Mouse (Mus musculus) liver, postnatal 0 days (tissue): ENCODE data around the gene Mgst2.

ENCODE experiments used
- CTCF ChIP-seq: sonication (generic); IDR thresholded peaks from 2 replicates; pipeline ENCODE4 v1.5.1; 2016; ENCODE audit warnings: antibody characterized with exemption, low read depth
- EP300 ChIP-seq: IDR thresholded peaks from 2 replicates; pipeline ENCODE4 v1.6.1; 2016; ENCODE audit warnings: antibody characterized with exemption, low read depth, mild to moderate bottlenecking

- TF ChIP-seq CTCF = no peak
- TF ChIP-seq EP300 = no peak
Observed at GRCm38 (mm10) chr3:51649426-51649825, 10.7 kb upstream of the Mgst2 start.
